Mouse (Mus musculus): ENCODE data around the gene Parp14. TPM values are rescaled to one million over a fixed set of nuclear protein-coding genes. Genes with fewer than 3 reads are reported as not detected.
A peak's percentile ranks its signal among the peaks of the same experiment; 100 is the strongest.

The Parp14 gene
- total and polyA plus RNA-seq, 2 experiments = 4.5 to 24.5 TPM

DNA sequence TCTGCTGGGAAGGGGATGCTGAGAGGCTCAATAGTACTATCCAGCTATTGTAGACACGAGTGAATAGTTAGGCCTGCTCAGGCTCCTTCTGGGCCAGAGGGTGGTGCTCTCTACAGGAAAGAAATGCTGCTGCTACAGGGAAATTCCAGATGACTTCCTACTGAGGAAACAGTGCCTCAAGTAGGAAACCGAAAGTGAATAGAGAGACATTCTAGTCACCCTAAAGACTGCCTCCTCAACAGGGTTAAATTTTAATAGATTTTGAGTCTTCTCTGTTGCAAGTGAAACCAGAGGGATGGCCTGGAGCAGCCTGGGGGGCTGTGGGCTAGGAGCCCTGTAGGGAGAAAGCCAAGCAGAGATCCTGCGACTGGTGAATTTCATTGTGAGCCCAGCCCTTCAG lies 2.2 kb downstream of the Parp14 start:
- Histone ChIP-seq H3K9ac (ENCODE audit: low read depth, low read length) (peak overlapping the region; percentile 60; the same call in 1 of the 2 replicates), H3K4me3 (ENCODE audit: insufficient read depth, low read depth, low read length) (peak overlapping the region; percentile 53), H3K27ac (replicated peaks; ENCODE audit: insufficient read depth, low read depth, low read length) (peak overlapping the region; percentile 80), H3K27me3 (ENCODE audit: control insufficient read depth, insufficient read depth, low read length) (no peaks in the 10 kb centered on the region), H3K36me3 (ENCODE audit: control insufficient read depth, insufficient read depth, low read length) (peaks cover 19% of the 10 kb centered on the region), H3K4me1 (ENCODE audit: control insufficient read depth, insufficient read depth, low read length) (peaks cover 10% of the 10 kb centered on the region), H3K79me2 (ENCODE audit: control insufficient read depth, insufficient read depth, low read length) (no peaks in the 10 kb centered on the region)
- peak; percentile 37 for DNase-seq (ENCODE audit: extremely low read depth, low read depth, low spot score)
- TF ChIP-seq CTCF (IDR thresholded peaks at IDR 0.05; ENCODE audit: low read depth, low read length) (no peak), POLR2A (IDR thresholded peaks at IDR 0.05; ENCODE audit: extremely low read depth, insufficient read depth, low read length) (no peak)
- 13% methylated on average over 3 of the region's 3 CpGs for WGBS

- Histone ChIP-seq H3K27me3 (ENCODE audit: control insufficient read depth, insufficient read depth, low read length) (no peaks in the 10 kb centered on the region), H3K36me3 (ENCODE audit: control insufficient read depth, insufficient read depth, low read length) (peaks cover 31% of the 10 kb centered on the region), H3K9ac (ENCODE audit: low read depth, low read length) (no peak overlapping the region), H3K79me2 (ENCODE audit: control insufficient read depth, insufficient read depth, low read length) (no peaks in the 10 kb centered on the region), H3K4me1 (ENCODE audit: control insufficient read depth, insufficient read depth, low read length) (peaks cover 10% of the 10 kb centered on the region), H3K27ac (replicated peaks; ENCODE audit: insufficient read depth, low read depth, low read length) (no peak overlapping the region), H3K4me3 (ENCODE audit: insufficient read depth, low read depth, low read length) (no peak overlapping the region)
- DNase-seq (ENCODE audit: extremely low read depth, low read depth, low spot score) = no peak
- no peak for TF ChIP-seq CTCF (IDR thresholded peaks at IDR 0.05; ENCODE audit: low read depth, low read length)
- TF ChIP-seq POLR2A (IDR thresholded peaks at IDR 0.05; ENCODE audit: extremely low read depth, insufficient read depth, low read length) = no peak
- 84% methylated on average over 11 of the region's 11 CpGs for WGBS
Observed at GRCm38 (mm10) chr16:35867726-35868125, 3.6 kb downstream of the Parp14 start.

- no peak overlapping the region for H3K4me3 ChIP-seq (ENCODE audit: insufficient read depth, low read depth, low read length)
- no peak overlapping the region for H3K27ac ChIP-seq (replicated peaks; ENCODE audit: insufficient read depth, low read depth, low read length)
- 100% methylated on average over 1 of the region's 1 CpGs for WGBS
- TF ChIP-seq CTCF (IDR thresholded peaks at IDR 0.05; ENCODE audit: low read depth, low read length) (peak; percentile 63; the same call in 1 of the 2 replicates), POLR2A (IDR thresholded peaks at IDR 0.05; ENCODE audit: extremely low read depth, insufficient read depth, low read length) (no peak)
- H3K9ac ChIP-seq (ENCODE audit: low read depth, low read length) = no peak overlapping the region
- no peak for DNase-seq (ENCODE audit: extremely low read depth, low read depth, low spot score)
- no peaks in the 10 kb centered on the region for H3K79me2 ChIP-seq (ENCODE audit: control insufficient read depth, insufficient read depth, low read length)
- H3K27me3 ChIP-seq (ENCODE audit: control insufficient read depth, insufficient read depth, low read length) = no peaks in the 10 kb centered on the region
- H3K36me3 ChIP-seq (ENCODE audit: control insufficient read depth, insufficient read depth, low read length) = peaks cover 81% of the 10 kb centered on the region
- no peaks in the 10 kb centered on the region for H3K4me1 ChIP-seq (ENCODE audit: control insufficient read depth, insufficient read depth, low read length)
Observed at GRCm38 (mm10) chr16:35862057-35862456, 9.3 kb downstream of the Parp14 start.

DNA sequence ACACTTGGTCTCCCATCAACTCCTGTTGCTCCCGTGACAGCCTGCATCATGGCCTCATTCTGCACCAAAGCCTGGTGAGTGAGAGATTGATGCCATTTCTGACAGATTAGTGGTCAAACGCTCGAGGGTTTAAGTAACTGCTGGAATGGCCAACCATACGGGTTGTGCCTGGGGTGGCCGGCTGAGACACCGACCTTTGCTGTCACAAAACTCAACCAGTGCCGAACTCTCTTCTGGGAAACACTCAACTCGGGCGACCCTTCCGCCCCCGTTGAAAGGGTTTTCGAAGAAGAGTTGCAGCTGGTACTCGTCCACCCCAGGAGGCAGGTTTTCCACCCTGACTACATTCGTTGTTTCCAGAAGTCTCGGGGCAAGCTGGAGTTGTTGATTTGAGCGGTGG lies 11.1 kb downstream of the Parp14 start:
- TF ChIP-seq POLR2A (IDR thresholded peaks at IDR 0.05; ENCODE audit: extremely low read depth, insufficient read depth, low read length) (no peak), CTCF (IDR thresholded peaks at IDR 0.05; ENCODE audit: low read depth, low read length) (no peak)
- WGBS = 88% methylated on average over 16 of the region's 16 CpGs
- Histone ChIP-seq H3K79me2 (ENCODE audit: control insufficient read depth, insufficient read depth, low read length) (no peaks in the 10 kb centered on the region), H3K27me3 (ENCODE audit: control insufficient read depth, insufficient read depth, low read length) (no peaks in the 10 kb centered on the region), H3K9ac (ENCODE audit: low read depth, low read length) (no peak overlapping the region), H3K4me3 (ENCODE audit: insufficient read depth, low read depth, low read length) (no peak overlapping the region), H3K27ac (replicated peaks; ENCODE audit: insufficient read depth, low read depth, low read length) (no peak overlapping the region), H3K36me3 (ENCODE audit: control insufficient read depth, insufficient read depth, low read length) (peaks cover 82% of the 10 kb centered on the region), H3K4me1 (ENCODE audit: control insufficient read depth, insufficient read depth, low read length) (no peaks in the 10 kb centered on the region)
- DNase-seq (ENCODE audit: extremely low read depth, low read depth, low spot score) = no peak

DNA sequence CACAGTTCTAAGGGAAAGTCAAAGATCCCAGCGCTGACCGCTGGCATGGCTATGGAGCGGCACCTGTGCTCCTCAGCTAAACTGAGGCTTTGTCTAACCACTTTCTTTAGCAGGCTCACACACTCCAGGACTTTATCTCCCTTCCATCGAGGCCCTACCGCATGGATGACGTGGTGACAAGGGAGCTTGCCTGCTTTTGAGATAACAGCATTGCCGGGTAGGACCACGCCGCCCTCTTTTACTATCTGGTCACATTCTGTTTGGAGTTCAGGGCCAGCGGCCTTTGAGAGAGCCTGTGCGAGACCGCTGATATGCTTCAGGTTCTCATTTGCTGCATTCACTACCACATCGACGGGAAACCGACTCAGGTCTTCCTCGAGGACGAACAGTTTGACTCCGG lies 14.6 kb downstream of the Parp14 start:
- DNase-seq (ENCODE audit: extremely low read depth, low read depth, low spot score) = no peak
- TF ChIP-seq POLR2A (IDR thresholded peaks at IDR 0.05; ENCODE audit: extremely low read depth, insufficient read depth, low read length) (no peak), CTCF (IDR thresholded peaks at IDR 0.05; ENCODE audit: low read depth, low read length) (no peak)
- 88% methylated on average over 18 of the region's 18 CpGs for WGBS

GRCm38 (mm10) chr16:35855846-35856245 lies 15.5 kb downstream of the Parp14 start:
- no peak for DNase-seq (ENCODE audit: extremely low read depth, low read depth, low spot score)
- Histone ChIP-seq H3K27ac (replicated peaks; ENCODE audit: insufficient read depth, low read depth, low read length) (no peak overlapping the region), H3K4me1 (ENCODE audit: control insufficient read depth, insufficient read depth, low read length) (no peaks in the 10 kb centered on the region), H3K36me3 (ENCODE audit: control insufficient read depth, insufficient read depth, low read length) (peaks cover 61% of the 10 kb centered on the region), H3K27me3 (ENCODE audit: control insufficient read depth, insufficient read depth, low read length) (no peaks in the 10 kb centered on the region), H3K79me2 (ENCODE audit: control insufficient read depth, insufficient read depth, low read length) (no peaks in the 10 kb centered on the region), H3K9ac (ENCODE audit: low read depth, low read length) (no peak overlapping the region), H3K4me3 (ENCODE audit: insufficient read depth, low read depth, low read length) (no peak overlapping the region)
- TF ChIP-seq POLR2A (IDR thresholded peaks at IDR 0.05; ENCODE audit: extremely low read depth, insufficient read depth, low read length) = no peak
- TF ChIP-seq CTCF (IDR thresholded peaks at IDR 0.05; ENCODE audit: low read depth, low read length) = no peak
- 84% methylated on average over 4 of the region's 4 CpGs for WGBS

More for the DNA sequence above, 14.6 kb downstream of the Parp14 start:
- H3K9ac ChIP-seq (ENCODE audit: low read depth, low read length) = no peak overlapping the region
- peaks cover 68% of the 10 kb centered on the region for H3K36me3 ChIP-seq (ENCODE audit: control insufficient read depth, insufficient read depth, low read length)
- H3K4me1 ChIP-seq (ENCODE audit: control insufficient read depth, insufficient read depth, low read length) = no peaks in the 10 kb centered on the region
- H3K27me3 ChIP-seq (ENCODE audit: control insufficient read depth, insufficient read depth, low read length) = no peaks in the 10 kb centered on the region
- H3K79me2 ChIP-seq (ENCODE audit: control insufficient read depth, insufficient read depth, low read length) = no peaks in the 10 kb centered on the region
- no peak overlapping the region for H3K27ac ChIP-seq (replicated peaks; ENCODE audit: insufficient read depth, low read depth, low read length)
- no peak overlapping the region for H3K4me3 ChIP-seq (ENCODE audit: insufficient read depth, low read depth, low read length)

Data from liver, adult 2 months (tissue).